ENCODE assay signal across 8 mouse cellular contexts in genomic region chr9:117872387-117873081, GRCm38 (mm10).
DNase-seq lines count a peak whose midpoint lies in the region; ATAC-seq and TF ChIP-seq lines count a peak whose summit lies in the region.

No protein-coding gene starts in this region.

- under 1% methylated on average over 65 of the region's 70 CpGs for WGBS in kidney, postnatal 0 days
- WGBS in forebrain, postnatal 0 days, result 3% methylated on average over 55 of the region's 70 CpGs
- under 1% methylated on average over 60 of the region's 70 CpGs for WGBS in intestine, embryonic 14.5 days
- under 1% methylated on average over 68 of the region's 70 CpGs for WGBS in liver, embryonic 16.5 days (ENCODE audit: insufficient replicate concordance)

- no peaks in the 10 kb centered on the region for H3K36me3 ChIP-seq in kidney, postnatal 0 days (ENCODE audit: insufficient read depth, low read length)
- no peaks in the 10 kb centered on the region for H3K36me3 ChIP-seq in forebrain, postnatal 0 days (ENCODE audit: insufficient read depth)
- H3K36me3 ChIP-seq in intestine, embryonic 14.5 days (ENCODE audit: control insufficient read depth, insufficient read depth, low read length), result no peaks in the 10 kb centered on the region
- H3K36me3 ChIP-seq in liver, embryonic 16.5 days (ENCODE audit: control insufficient read depth, insufficient read depth), result no peaks in the 10 kb centered on the region

- peak overlapping the region; percentile 53 for H3K4me3 ChIP-seq in kidney, postnatal 0 days (replicated peaks; ENCODE audit: low read depth, low read length)
- peak overlapping the region; percentile 75 for H3K4me3 ChIP-seq in forebrain, postnatal 0 days (ENCODE audit: low read depth, low read length)
- H3K4me3 ChIP-seq in intestine, embryonic 14.5 days (ENCODE audit: low read depth, low read length), result peak overlapping the region; percentile 55
- H3K4me3 ChIP-seq in liver, embryonic 16.5 days (ENCODE audit: low read depth, low read length), result peak overlapping the region; percentile 24; the same call in 1 of the 2 replicates

- H3K27ac ChIP-seq in kidney, postnatal 0 days, result no peak overlapping the region
- H3K27ac ChIP-seq in forebrain, postnatal 0 days (ENCODE audit: low read depth, low read length), result peak overlapping the region; percentile 72
- 0 out of 2 replicates have a peak overlapping the region, but pooled peaks have one; percentile 6 for H3K27ac ChIP-seq in intestine, embryonic 14.5 days (ENCODE audit: low read depth)
- H3K27ac ChIP-seq in liver, embryonic 16.5 days (ENCODE audit: low read length), result no peak overlapping the region

- TF ChIP-seq CTCF in kidney, postnatal 0 days (IDR thresholded peaks at IDR 0.05; ENCODE audit: low read depth), result peak; percentile 10; the same call in 1 of the 2 replicates
- peak; percentile 43 for TF ChIP-seq CTCF in forebrain, postnatal 0 days (IDR thresholded peaks at IDR 0.05; ENCODE audit: low read depth)

- ATAC-seq in kidney, postnatal 0 days (replicated peaks; ENCODE audit: low FRiP score, low read depth), result peak; percentile 53
- ATAC-seq in forebrain, postnatal 0 days, result peak; percentile 84
- ATAC-seq in intestine, embryonic 14.5 days (replicated peaks; ENCODE audit: low FRiP score, low TSS enrichment, low read depth), result peak; percentile 67
- no peak for ATAC-seq in liver, embryonic 16.5 days (ENCODE audit: low read depth)

- peak overlapping the region; percentile 97 for H3K4me2 ChIP-seq in kidney, postnatal 0 days (ENCODE audit: low read length)
- peak overlapping the region; percentile 92 for H3K4me2 ChIP-seq in forebrain, postnatal 0 days (ENCODE audit: low read depth)
- peak overlapping the region; percentile 95 for H3K4me2 ChIP-seq in intestine, embryonic 14.5 days (ENCODE audit: low read length)
- peak overlapping the region; percentile 42 for H3K4me2 ChIP-seq in liver, embryonic 16.5 days (ENCODE audit: low read depth, low read length)

- H3K27me3 ChIP-seq in kidney, postnatal 0 days (ENCODE audit: insufficient read depth, low read length), result peaks cover 10% of the 10 kb centered on the region; the same call in 1 of the 2 replicates
- peaks cover 4% of the 10 kb centered on the region; the same call in 1 of the 2 replicates for H3K27me3 ChIP-seq in forebrain, postnatal 0 days (ENCODE audit: insufficient read depth, low read length)
- peaks cover 29% of the 10 kb centered on the region for H3K27me3 ChIP-seq in intestine, embryonic 14.5 days (replicated peaks; ENCODE audit: control insufficient read depth, insufficient read depth, low read length)
- H3K27me3 ChIP-seq in liver, embryonic 16.5 days (ENCODE audit: control insufficient read depth, insufficient read depth, low read depth, low read length), result peaks cover 29% of the 10 kb centered on the region

- DNase-seq in kidney, postnatal 0 days (ENCODE audit: low spot score), result peak; percentile 71
- no peak for DNase-seq in kidney, adult 11 months
- DNase-seq in cerebellum, adult 8-10 months, result peak; percentile 34
- DNase-seq in forebrain, postnatal 0 days, result peak; percentile 64
- peak; percentile 81 for DNase-seq in intestine, embryonic 14.5 days (ENCODE audit: low spot score)
- DNase-seq in ovary, postnatal 36 days (ENCODE audit: low spot score), result peak; percentile 30
- no peak for DNase-seq in spleen, postnatal 10 days (ENCODE audit: low spot score in 2 of 2)

- 0 out of 2 replicates have a peak overlapping the region, but pooled peaks have one; percentile 27 for H3K9ac ChIP-seq in kidney, postnatal 0 days (ENCODE audit: low read depth, low read length)
- peak overlapping the region; percentile 69 for H3K9ac ChIP-seq in forebrain, postnatal 0 days
- peak overlapping the region; percentile 34 for H3K9ac ChIP-seq in intestine, embryonic 14.5 days (ENCODE audit: low read length)
- no peak overlapping the region for H3K9ac ChIP-seq in liver, embryonic 16.5 days (ENCODE audit: low read depth, low read length)

- H3K9me3 ChIP-seq in kidney, postnatal 0 days (replicated peaks; ENCODE audit: low read length), result no peaks in the 10 kb centered on the region
- no peaks in the 10 kb centered on the region for H3K9me3 ChIP-seq in forebrain, postnatal 0 days (ENCODE audit: low read length)
- no peaks in the 10 kb centered on the region for H3K9me3 ChIP-seq in intestine, embryonic 14.5 days (ENCODE audit: control insufficient read depth, low read length)
- H3K9me3 ChIP-seq in liver, embryonic 16.5 days (replicated peaks; ENCODE audit: control insufficient read depth, low read length), result no peaks in the 10 kb centered on the region

- peaks cover 15% of the 10 kb centered on the region for H3K4me1 ChIP-seq in kidney, postnatal 0 days (replicated peaks; ENCODE audit: insufficient read depth, low read length)
- H3K4me1 ChIP-seq in forebrain, postnatal 0 days (ENCODE audit: insufficient read depth), result 0 out of 2 replicates have a peak, but pooled peaks cover 3% of the 10 kb centered on the region
- 0 out of 2 replicates have a peak, but pooled peaks cover 4% of the 10 kb centered on the region for H3K4me1 ChIP-seq in intestine, embryonic 14.5 days (replicated peaks; ENCODE audit: control insufficient read depth, insufficient read depth, low read length)
- no peaks in the 10 kb centered on the region for H3K4me1 ChIP-seq in liver, embryonic 16.5 days (ENCODE audit: control insufficient read depth, low read depth, low read length)

Comparison
In these comparisons a context has a peak if more than half of its experiments do, and no peak if none do; other contexts are left out.
1. DNase-seq: peak in kidney, postnatal 0 days (single experiment), cerebellum, adult 8-10 months (single experiment), forebrain, postnatal 0 days (single experiment), intestine, embryonic 14.5 days (single experiment) and ovary, postnatal 36 days (single experiment); none in kidney, adult 11 months (single experiment) and spleen, postnatal 10 days (0 of 2).
2. H3K27ac ChIP-seq: peak in forebrain, postnatal 0 days (single experiment) and intestine, embryonic 14.5 days (single experiment); none in kidney, postnatal 0 days (single experiment) and liver, embryonic 16.5 days (single experiment).
3. H3K4me2 ChIP-seq: peak in every context shown above with its lines; median percentile 97 in kidney, postnatal 0 days; 95 in intestine, embryonic 14.5 days; 92 in forebrain, postnatal 0 days; 42 in liver, embryonic 16.5 days.
4. H3K4me3 ChIP-seq: peak in every context shown above with its lines; median percentile 75 in forebrain, postnatal 0 days; 55 in intestine, embryonic 14.5 days; 53 in kidney, postnatal 0 days; 24 in liver, embryonic 16.5 days.